Mouse (Mus musculus) cerebellum, adult 2 months (tissue): ENCODE results near the gene Gm26938. TPM values are rescaled to one million over a fixed set of nuclear protein-coding genes. Genes with fewer than 3 reads are reported as not detected.
A peak's percentile ranks its signal among the peaks of the same experiment; 100 is the strongest.

Experiments
- DNase-seq, 2 experiments: peaks; one replicate each; pipeline ENCODE4 v3.0.0; 2021
- H3K27ac ChIP-seq: fragments of 200-500 bp; 2 replicates; pipeline ENCODE4 v1.5.1; 2012; ENCODE audit warnings: low read length, control low read depth, inconsistent platforms; ENCODE audit not compliant: insufficient read depth
- H3K27me3 ChIP-seq: fragments of 200-500 bp; 2 replicates; pipeline ENCODE4 v1.6.1; 2012; ENCODE audit warnings: inconsistent platforms, mild to moderate bottlenecking, low read length, moderate library complexity; ENCODE audit not compliant: control insufficient read depth, insufficient read depth
- H3K4me1 ChIP-seq: fragments of 200-500 bp; 2 replicates; pipeline ENCODE4 v1.6.1; 2011; ENCODE audit warnings: low read length; ENCODE audit not compliant: control insufficient read depth, insufficient read depth
- H3K4me3 ChIP-seq: fragments of 200-500 bp; replicated peaks from 2 replicates; pipeline ENCODE3; 2011; ENCODE audit warnings: mild to moderate bottlenecking, low read depth, low read length, control low read depth; ENCODE audit not compliant: insufficient read depth
- CTCF ChIP-seq: fragments of 200-500 bp; IDR thresholded peaks from 2 replicates; pipeline ENCODE4 v1.5.1; 2011; ENCODE audit warnings: low read depth, mild to moderate bottlenecking, control low read depth, low read length, moderate library complexity, borderline replicate concordance; ENCODE audit not compliant: insufficient read depth
- POLR2A ChIP-seq: fragments of 200-500 bp; IDR thresholded peaks from 2 replicates; pipeline ENCODE4 v1.6.1; 2011; ENCODE audit warnings: low read length, control low read depth, borderline replicate concordance; ENCODE audit not compliant: insufficient read depth
- WGBS: fragments of 180-500 bp; shearing (Covaris S2); methylation state at CpG from one replicate; pipeline ENCODE4 v1.1.7; 2018; 5-methylcytosine and 5-hydroxymethylcytosine counted together
- polyA plus RNA-seq: library from polyadenylated mRNA; depleted of rRNA; stranded (reverse); fragments of >200 nt; gene quantifications from 2 replicates; pipeline ENCODE4 v1.2.3, GENCODE M21; 2012; rRNA removed

Gene Gm26938
- polyA plus RNA-seq, 1 experiment, result not detected

- no peak overlapping the region for H3K4me3 ChIP-seq
- H3K27me3 ChIP-seq, result no peaks in the 10 kb centered on the region
- DNase-seq, result no peak
- no peak overlapping the region for H3K27ac ChIP-seq
- WGBS, result 59% methylated on average over 4 of the region's 4 CpGs
- peaks cover 8% of the 10 kb centered on the region; the same call in 1 of the 2 replicates for H3K4me1 ChIP-seq
- TF ChIP-seq CTCF, result peak; percentile 6; the same call in 1 of the 2 replicates
- no peak for TF ChIP-seq POLR2A
Measured at GRCm38 (mm10) chr5:139789466-139789865, 36.7 kb downstream of the Gm26938 start.

DNA sequence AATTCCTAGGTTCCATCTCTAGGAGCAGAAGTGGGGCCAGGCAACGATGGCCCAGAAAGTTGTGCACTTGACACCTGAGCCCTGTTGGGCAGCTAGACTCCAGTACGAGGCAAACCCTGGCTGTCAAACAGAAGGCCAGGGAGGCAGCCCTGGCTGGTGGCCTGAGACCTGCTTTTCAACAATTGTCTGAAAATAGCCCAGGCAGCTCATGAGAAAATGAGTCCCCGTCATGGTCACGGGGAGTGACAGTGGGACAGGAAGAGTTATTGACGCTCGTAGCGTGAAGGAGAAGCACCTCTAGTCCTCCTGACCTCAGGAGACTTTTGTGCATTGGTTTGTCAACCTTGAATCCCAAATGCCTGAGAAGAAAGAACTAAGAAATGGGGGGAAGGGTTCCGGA lies 44.8 kb downstream of the Gm26938 start:
- Histone ChIP-seq H3K4me3 (no peak overlapping the region), H3K27ac (no peak overlapping the region), H3K4me1 (no peaks in the 10 kb centered on the region), H3K27me3 (no peaks in the 10 kb centered on the region)
- 75% methylated on average over 8 of the region's 8 CpGs for WGBS
- TF ChIP-seq POLR2A (no peak), CTCF (no peak)
- DNase-seq, result no peak

DNA sequence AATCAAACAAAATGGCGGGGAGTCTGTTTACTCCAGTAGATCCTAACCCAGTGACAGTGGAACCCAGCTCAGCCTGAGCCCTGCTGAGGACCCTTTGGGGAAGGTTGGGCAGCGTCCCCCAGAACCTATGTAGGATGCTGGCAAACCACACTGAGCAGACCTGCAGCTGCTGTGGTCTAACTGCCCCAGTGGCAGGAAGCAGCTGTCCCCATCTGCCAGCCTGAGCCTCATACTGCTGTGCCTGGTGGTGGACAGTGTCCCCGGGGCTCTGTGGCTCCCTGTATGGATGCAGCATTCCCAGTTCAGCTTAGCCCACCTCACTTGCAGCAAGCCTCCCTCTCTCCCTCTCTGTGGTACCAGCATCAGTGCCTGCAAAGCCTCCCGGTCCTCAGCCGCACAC lies 49.2 kb downstream of the Gm26938 start:
- no peak overlapping the region for H3K4me3 ChIP-seq
- 0 out of 2 replicates have a peak, but pooled peaks cover 4% of the 10 kb centered on the region for H3K4me1 ChIP-seq
- no peak for DNase-seq
- no peak overlapping the region for H3K27ac ChIP-seq
- H3K27me3 ChIP-seq, result no peaks in the 10 kb centered on the region
- 56% methylated on average over 5 of the region's 5 CpGs for WGBS
- no peak for TF ChIP-seq CTCF
- no peak for TF ChIP-seq POLR2A

DNA sequence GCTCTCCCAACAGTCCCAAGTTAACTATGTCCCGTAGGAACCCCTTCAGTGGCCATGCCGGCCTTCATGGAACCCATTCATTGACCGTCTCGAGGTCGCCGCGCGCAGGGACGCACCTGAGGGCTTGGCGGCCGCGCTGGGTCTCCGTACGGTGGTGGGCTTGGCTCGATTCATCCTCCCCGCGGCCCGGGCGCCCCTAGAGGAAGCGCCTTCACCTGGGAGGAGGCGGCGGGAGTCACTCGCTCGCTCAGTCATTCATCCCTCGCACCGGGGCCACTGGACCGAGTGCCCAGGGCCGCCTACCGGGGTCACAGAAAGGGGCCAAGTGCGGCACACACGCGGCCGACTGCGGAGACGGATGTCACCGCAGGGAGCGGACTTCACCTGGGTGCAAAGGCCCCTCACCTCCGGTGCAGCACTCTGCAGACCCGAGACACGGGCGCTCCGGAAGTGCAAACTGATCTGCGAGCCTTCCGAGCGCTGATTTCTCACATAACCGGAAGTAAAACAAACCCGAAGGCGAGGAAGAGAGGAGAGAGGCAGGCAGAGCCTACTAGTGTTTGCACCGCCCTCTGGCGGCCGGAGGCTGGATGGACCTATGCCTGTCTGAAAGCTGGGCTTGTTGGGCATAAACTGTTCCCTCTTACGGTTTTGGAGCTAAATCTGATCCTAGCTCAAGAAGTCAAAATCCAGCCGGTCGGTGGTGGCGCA lies 50.8 kb downstream of the Gm26938 start, which contains the start of gene Ints1:
TSS of gene Ints1 (minus strand) at position 459 of the 711 bp plus-strand sequence.
- Histone ChIP-seq H3K4me1 (0 out of 2 replicates have a peak, but pooled peaks cover 4% of the 10 kb centered on the region), H3K27ac (0 out of 2 replicates have a peak within 1 kb of the TSS, but pooled peaks have one; percentile 51), H3K4me3 (peak within 1 kb of the TSS; percentile 87), H3K27me3 (no peaks in the 10 kb centered on the region)
- TF ChIP-seq CTCF, result peak; percentile 89
- TF ChIP-seq POLR2A, result peak; percentile 79
- WGBS, result under 1% methylated on average over 55 of the region's 55 CpGs
- peak; percentile 95 for DNase-seq

- Histone ChIP-seq H3K4me1 (no peaks in the 10 kb centered on the region), H3K27ac (no peak overlapping the region), H3K27me3 (no peaks in the 10 kb centered on the region), H3K4me3 (no peak overlapping the region)
- 67% methylated on average over 8 of the region's 8 CpGs for WGBS
- DNase-seq, result no peak
- no peak for TF ChIP-seq CTCF
- TF ChIP-seq POLR2A, result no peak
Measured at GRCm38 (mm10) chr5:139768216-139768615, 58.0 kb downstream of the Gm26938 start.

GRCm38 (mm10) chr5:139764296-139764695 lies 61.9 kb downstream of the Gm26938 start:
- no peak for TF ChIP-seq POLR2A
- peak; percentile 62 for TF ChIP-seq CTCF
- H3K27me3 ChIP-seq, result no peaks in the 10 kb centered on the region
- 61% methylated on average over 11 of the region's 11 CpGs for WGBS
- no peak overlapping the region for H3K4me3 ChIP-seq
- H3K4me1 ChIP-seq, result no peaks in the 10 kb centered on the region
- peak in 1 of 2 experiments; percentile 15 for DNase-seq
- H3K27ac ChIP-seq, result no peak overlapping the region

DNA sequence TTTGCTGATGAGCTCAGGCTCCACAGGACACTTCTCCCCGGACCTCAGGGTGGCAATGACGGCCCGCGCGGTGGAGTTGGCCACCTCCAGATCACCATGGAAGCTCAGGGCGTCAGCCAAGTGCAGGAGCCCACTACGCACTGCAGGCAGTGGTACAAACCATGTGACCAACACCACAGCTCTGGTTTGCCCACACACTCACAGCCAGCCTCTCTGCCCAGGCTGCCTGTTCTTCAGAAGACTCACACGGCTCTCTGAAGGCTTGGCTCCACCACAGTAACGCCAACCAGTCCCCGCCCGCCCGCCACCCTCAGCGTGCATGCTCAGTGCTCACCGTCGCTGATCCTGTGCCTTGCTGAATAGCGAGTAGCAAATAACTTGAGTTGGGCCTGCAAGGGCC lies 68.1 kb downstream of the Gm26938 start:
- no peaks in the 10 kb centered on the region for H3K27me3 ChIP-seq
- H3K4me1 ChIP-seq, result no peaks in the 10 kb centered on the region; the same call in 1 of the 2 replicates
- H3K27ac ChIP-seq, result no peak overlapping the region
- peak in 1 of 2 experiments; percentile 8 for DNase-seq
- no peak for TF ChIP-seq CTCF
- no peak for TF ChIP-seq POLR2A
- 66% methylated on average over 16 of the region's 16 CpGs for WGBS
- H3K4me3 ChIP-seq, result no peak overlapping the region

Other genes with a start within 250 kb of the Gm26938 start
- 2.6 and 2.7 TPM in 2 replicates for gene Micall2, start 90.1 kb downstream of the Gm26938 start, polyA plus RNA-seq
- gene Ints1, start 50.7 kb downstream of the Gm26938 start, polyA plus RNA-seq, result 64.4 and 70.8 TPM in 2 replicates
- 6.8 and 7.8 TPM in 2 replicates for gene Mafk, start 34.9 kb downstream of the Gm26938 start, polyA plus RNA-seq
- 0.54 and 0.71 TPM in 2 replicates for gene Tmem184a, start 6.5 kb downstream of the Gm26938 start, polyA plus RNA-seq
- 33.9 and 36.3 TPM in 2 replicates for gene Psmg3, start 478 bp upstream of the Gm26938 start, polyA plus RNA-seq
- 7.4 and 8.6 TPM in 2 replicates for gene Elfn1, start 81.5 kb upstream of the Gm26938 start, polyA plus RNA-seq